Mouse (Mus musculus) spleen, postnatal 0 days (tissue): ENCODE measurements around the gene 4933402E13Rik. TPM values are rescaled to one million over a fixed set of nuclear protein-coding genes. Genes with fewer than 3 reads are reported as not detected.

ENCODE experiments used
- polyA plus RNA-seq: library from polyadenylated mRNA; unstranded; fragments of >200 nt; fragmentation: Nextera tagmentation; extraction: Ambion mirVana; gene quantifications from 2 replicates; pipeline ENCODE4 v1.2.1, GENCODE M21; 2015

Gene 4933402E13Rik
- not detected in 2 replicates for polyA plus RNA-seq

GRCm38 (mm10) chrX:62283199-62283598 is at the start of gene 4933402E13Rik:
4933402E13Rik (plus strand) TSS chrX:62283499.

Other genes with a start within 250 kb of the 4933402E13Rik start
- gene 4931400O07Rik, start 184.5 kb downstream of the 4933402E13Rik start, polyA plus RNA-seq: not detected in 2 replicates